Mouse (Mus musculus) embryonic facial prominence, embryonic 14.5 days (tissue): ENCODE measurements around the gene Nfil3. TPM values are rescaled to one million over a fixed set of nuclear protein-coding genes. Genes with fewer than 3 reads are reported as not detected.

ENCODE experiments used
- ATAC-seq: fragments of 200-750 bp; cut with Nextera tagmentation; 2 replicates; pipeline ENCODE4 v1.8.0; 2017; ENCODE audit warnings: low read depth, moderate number of reproducible peaks, moderate TSS enrichment
- DNase-seq: peaks from one replicate; pipeline ENCODE4 v3.0.0-alpha.2; 2015; ENCODE audit warnings: low spot score
- H3K27ac ChIP-seq: fragments of 300-500 bp; sonication (generic); replicated peaks from 2 replicates; pipeline ENCODE4 v1.5.1; 2014; ENCODE audit warnings: low read depth, mild to moderate bottlenecking, low read length, moderate library complexity
- H3K27me3 ChIP-seq: fragments of 300-500 bp; sonication (generic); replicated peaks from 2 replicates; pipeline ENCODE4 v1.6.1; 2014; ENCODE audit warnings: low read length; ENCODE audit not compliant: control insufficient read depth, insufficient read depth
- H3K36me3 ChIP-seq: fragments of 300-500 bp; sonication (generic); 2 replicates; pipeline ENCODE4 v1.6.1; 2014; ENCODE audit warnings: low read length, mixed read lengths; ENCODE audit not compliant: control insufficient read depth, insufficient read depth
- H3K4me1 ChIP-seq: fragments of 300-500 bp; sonication (generic); 2 replicates; pipeline ENCODE4 v1.6.1; 2014; ENCODE audit warnings: antibody characterized with exemption, low read length; ENCODE audit not compliant: control insufficient read depth, insufficient read depth
- H3K4me2 ChIP-seq: fragments of 300-500 bp; sonication (generic); 2 replicates; pipeline ENCODE4 v1.6.1; 2014; ENCODE audit warnings: low read depth, mild to moderate bottlenecking, low read length, moderate library complexity, mixed read lengths
- H3K4me3 ChIP-seq: fragments of 300-500 bp; sonication (generic); 2 replicates; pipeline ENCODE4 v1.5.1; 2014; ENCODE audit warnings: low read depth, mild to moderate bottlenecking, low read length
- H3K9ac ChIP-seq: fragments of 300-500 bp; sonication (generic); 2 replicates; pipeline ENCODE4 v1.6.1; 2014; ENCODE audit warnings: low read depth, mild to moderate bottlenecking, low read length, moderate library complexity, mixed read lengths
- H3K9me3 ChIP-seq: fragments of 300-500 bp; sonication (generic); 2 replicates; pipeline ENCODE4 v1.6.1; 2016; ENCODE audit warnings: low read length; ENCODE audit not compliant: control insufficient read depth
- WGBS: fragments of 180-500 bp; shearing (Covaris S2); extraction: QIAGEN DNeasy Blood & Tissue Kit; methylation state at CpG from one replicate; pipeline ENCODE4 v1.1.7; 2014; 5-methylcytosine and 5-hydroxymethylcytosine counted together
- polyA plus RNA-seq: library from polyadenylated mRNA; unstranded; fragments of >200 nt; fragmentation: Nextera tagmentation; extraction: Ambion mirVana; gene quantifications from 2 replicates; pipeline ENCODE4 v1.2.1, GENCODE M21; 2014

Gene Nfil3
- polyA plus RNA-seq, 1 experiment from 2014 or later: 30.4 TPM

- peak overlapping the region; percentile 90 for H3K9ac ChIP-seq
- peak overlapping the region; percentile 100 for H3K4me2 ChIP-seq
- H3K36me3 ChIP-seq: no peaks in the 10 kb centered on the region
- ATAC-seq (no peak), DNase-seq (peak; percentile 63)
- WGBS: under 1% methylated on average over 22 of the region's 22 CpGs
- no peaks in the 10 kb centered on the region for H3K9me3 ChIP-seq
- H3K4me1 ChIP-seq: peaks cover 35% of the 10 kb centered on the region
- H3K4me3 ChIP-seq: peak overlapping the region; percentile 92
- H3K27ac ChIP-seq: peak overlapping the region; percentile 97
- no peaks in the 10 kb centered on the region for H3K27me3 ChIP-seq
These were observed 1.4 kb downstream of the Nfil3 start for GRCm38 (mm10) chr13:52979331-52980051.

DNA sequence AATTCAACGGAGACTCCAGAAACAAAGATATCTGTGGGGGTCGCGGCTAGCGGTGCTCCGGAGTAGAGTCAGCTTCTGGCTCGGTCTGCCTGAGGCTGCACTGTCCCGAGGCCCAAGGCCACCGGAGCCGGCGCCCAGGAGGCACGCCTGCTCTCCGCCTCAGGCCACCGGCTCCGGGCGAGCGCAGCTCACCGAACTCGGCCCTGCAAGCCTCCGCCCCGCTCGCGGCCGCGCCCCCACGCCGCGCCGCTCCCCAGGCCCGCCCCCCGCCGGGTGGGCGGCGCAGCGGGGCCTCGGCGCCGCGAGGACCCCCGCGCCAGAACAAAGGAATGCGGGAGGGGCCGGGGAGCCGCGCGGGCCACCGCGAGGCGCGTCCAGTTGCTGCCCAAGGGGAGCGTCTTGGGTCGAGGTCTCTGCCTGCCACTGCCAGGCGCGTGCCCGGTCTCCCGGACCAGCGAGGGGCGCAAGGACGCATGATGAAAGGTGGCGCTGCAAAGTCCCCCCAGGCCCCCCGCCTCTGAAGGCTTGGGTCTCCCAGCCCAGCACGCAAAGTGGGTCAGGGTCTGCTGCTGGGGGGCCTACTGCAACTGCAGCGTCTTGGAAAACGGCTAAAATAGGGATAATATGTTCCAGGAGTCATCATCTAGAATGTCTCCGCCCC is 2.4 kb downstream of the Nfil3 start:
- H3K27me3 ChIP-seq: no peaks in the 10 kb centered on the region
- H3K4me1 ChIP-seq: peaks cover 35% of the 10 kb centered on the region
- peak overlapping the region; percentile 81 for H3K27ac ChIP-seq
- WGBS: under 1% methylated on average over 28 of the region's 64 CpGs
- DNase-seq: peak; percentile 58
- H3K4me3 ChIP-seq: peak overlapping the region; percentile 92
- peak overlapping the region; percentile 100 for H3K4me2 ChIP-seq
- H3K36me3 ChIP-seq: no peaks in the 10 kb centered on the region
- no peaks in the 10 kb centered on the region for H3K9me3 ChIP-seq
- peak; percentile 17 for ATAC-seq
- peak overlapping the region; percentile 79 for H3K9ac ChIP-seq

DNA sequence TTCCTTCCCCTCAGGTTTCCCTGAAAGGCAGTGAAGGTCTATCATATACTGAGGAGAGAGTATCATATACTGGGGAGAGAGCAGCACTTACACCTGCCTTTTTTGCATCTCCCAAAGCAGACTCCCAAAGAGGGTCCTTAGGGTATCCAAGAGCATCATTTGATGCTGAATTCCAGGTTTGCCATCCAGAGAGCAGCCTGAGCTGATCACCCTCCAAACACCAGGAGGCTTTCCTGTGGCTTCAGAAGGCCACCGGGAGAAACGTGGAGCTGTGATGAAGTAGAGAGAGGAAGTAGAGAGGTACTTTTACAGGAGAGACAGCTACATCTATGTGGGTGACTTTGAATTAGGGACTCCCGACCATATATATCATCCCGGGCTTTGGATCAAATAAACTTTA is 3.1 kb downstream of the Nfil3 start:
- no peaks in the 10 kb centered on the region for H3K27me3 ChIP-seq
- H3K4me3 ChIP-seq: peak overlapping the region; percentile 92
- no peak overlapping the region for H3K27ac ChIP-seq
- peak overlapping the region; percentile 100 for H3K4me2 ChIP-seq
- no peak for DNase-seq
- 27% methylated on average over 4 of the region's 4 CpGs for WGBS
- peak overlapping the region; percentile 79 for H3K9ac ChIP-seq
- H3K9me3 ChIP-seq: no peaks in the 10 kb centered on the region
- H3K4me1 ChIP-seq: peaks cover 35% of the 10 kb centered on the region
- no peaks in the 10 kb centered on the region for H3K36me3 ChIP-seq
- no peak for ATAC-seq

DNA sequence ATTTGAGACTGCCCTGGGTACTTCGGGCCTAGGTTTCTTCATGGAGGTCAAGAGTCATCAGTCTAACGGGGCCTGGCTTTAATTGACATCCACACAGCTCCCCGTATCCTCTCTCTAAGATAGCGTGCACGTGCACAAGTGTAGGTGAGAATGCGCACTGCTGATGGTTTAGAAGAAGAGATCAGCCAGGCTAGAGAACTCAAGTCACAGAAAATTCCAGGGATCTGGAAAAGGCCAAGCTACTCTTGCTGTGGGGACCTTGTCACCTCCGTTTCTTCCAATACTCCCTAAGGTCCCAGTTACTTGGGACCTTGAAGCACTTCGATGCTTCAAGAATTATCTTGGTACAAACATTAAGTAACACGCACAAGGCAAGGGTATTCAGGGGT is 3.7 kb downstream of the Nfil3 start:
- 55% methylated on average over 9 of the region's 9 CpGs for WGBS
- Histone ChIP-seq H3K9me3 (no peaks in the 10 kb centered on the region), H3K4me3 (0 out of 2 replicates have a peak overlapping the region, but pooled peaks have one; percentile 92), H3K4me1 (peaks cover 34% of the 10 kb centered on the region), H3K9ac (no peak overlapping the region; the same call in 1 of the 2 replicates), H3K4me2 (peak overlapping the region; percentile 100), H3K27me3 (no peaks in the 10 kb centered on the region), H3K36me3 (no peaks in the 10 kb centered on the region), H3K27ac (0 out of 2 replicates have a peak overlapping the region, but pooled peaks have one; percentile 11)
- ATAC-seq (no peak), DNase-seq (no peak)

- Histone ChIP-seq H3K4me1 (peaks cover 30% of the 10 kb centered on the region), H3K27me3 (no peaks in the 10 kb centered on the region), H3K9ac (peak overlapping the region; percentile 27; the same call in 1 of the 2 replicates), H3K27ac (0 out of 2 replicates have a peak overlapping the region, but pooled peaks have one; percentile 11), H3K36me3 (no peaks in the 10 kb centered on the region), H3K4me3 (no peak overlapping the region; the same call in 1 of the 2 replicates), H3K9me3 (no peaks in the 10 kb centered on the region), H3K4me2 (peak overlapping the region; percentile 100)
- ATAC-seq: no peak
- DNase-seq: peak; percentile 43
- 27% methylated on average over 16 of the region's 16 CpGs for WGBS
These were observed 4.2 kb downstream of the Nfil3 start for GRCm38 (mm10) chr13:52976510-52977220.

GRCm38 (mm10) chr13:52976130-52976509 is 4.8 kb downstream of the Nfil3 start:
- H3K4me3 ChIP-seq: no peak overlapping the region; the same call in 1 of the 2 replicates
- no peak for ATAC-seq
- WGBS: 15% methylated on average over 8 of the region's 8 CpGs

DNA sequence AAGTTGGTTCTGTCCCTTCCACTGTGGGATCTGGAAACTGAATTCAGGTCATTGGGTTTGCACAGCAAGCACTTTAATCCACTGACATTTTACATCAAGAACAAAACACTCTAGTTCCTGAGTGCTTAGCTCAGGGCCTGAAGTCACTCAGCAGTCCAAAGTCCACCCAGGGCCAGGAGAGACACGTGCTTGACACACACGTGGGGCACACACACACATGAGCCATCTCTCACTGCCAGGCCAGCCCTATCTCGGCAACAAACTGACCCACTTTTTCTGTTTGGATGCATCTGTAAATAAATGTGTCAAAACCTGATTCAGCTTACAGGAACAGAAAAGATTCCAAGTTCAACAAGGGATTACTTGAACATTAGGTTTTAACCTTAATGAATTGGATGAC is 6.2 kb downstream of the Nfil3 start:
- Histone ChIP-seq H3K9me3 (no peaks in the 10 kb centered on the region), H3K27me3 (no peaks in the 10 kb centered on the region), H3K36me3 (no peaks in the 10 kb centered on the region), H3K27ac (no peak overlapping the region), H3K4me2 (no peak overlapping the region), H3K4me3 (no peak overlapping the region), H3K9ac (no peak overlapping the region), H3K4me1 (peaks cover 30% of the 10 kb centered on the region)
- 73% methylated on average over 3 of the region's 3 CpGs for WGBS
- ATAC-seq: no peak
- no peak for DNase-seq

More at GRCm38 (mm10) chr13:52976130-52976509, 4.8 kb downstream of the Nfil3 start:
- Histone ChIP-seq H3K36me3 (no peaks in the 10 kb centered on the region), H3K4me2 (peak overlapping the region; percentile 100), H3K27me3 (no peaks in the 10 kb centered on the region), H3K4me1 (peaks cover 30% of the 10 kb centered on the region), H3K27ac (no peak overlapping the region), H3K9me3 (no peaks in the 10 kb centered on the region), H3K9ac (peak overlapping the region; percentile 27; the same call in 1 of the 2 replicates)
- DNase-seq: no peak

GRCm38 (mm10) chr13:52973427-52973826 is 7.4 kb downstream of the Nfil3 start:
- ATAC-seq (no peak), DNase-seq (no peak)
- 94% methylated on average over 10 of the region's 10 CpGs for WGBS
- Histone ChIP-seq H3K4me1 (peaks cover 26% of the 10 kb centered on the region), H3K36me3 (peaks cover 5% of the 10 kb centered on the region), H3K4me3 (no peak overlapping the region), H3K9ac (no peak overlapping the region), H3K27ac (no peak overlapping the region), H3K27me3 (no peaks in the 10 kb centered on the region), H3K4me2 (no peak overlapping the region), H3K9me3 (no peaks in the 10 kb centered on the region)
